Mouse (Mus musculus): Measurements from ENCODE around the gene Ndufs2. TPM values are rescaled to one million over a fixed set of nuclear protein-coding genes. Genes with fewer than 3 reads are reported as not detected.

Ndufs2 gene
- 134 and 158 TPM in 2 replicates for polyA plus RNA-seq (2012; rRNA removed)

DNA sequence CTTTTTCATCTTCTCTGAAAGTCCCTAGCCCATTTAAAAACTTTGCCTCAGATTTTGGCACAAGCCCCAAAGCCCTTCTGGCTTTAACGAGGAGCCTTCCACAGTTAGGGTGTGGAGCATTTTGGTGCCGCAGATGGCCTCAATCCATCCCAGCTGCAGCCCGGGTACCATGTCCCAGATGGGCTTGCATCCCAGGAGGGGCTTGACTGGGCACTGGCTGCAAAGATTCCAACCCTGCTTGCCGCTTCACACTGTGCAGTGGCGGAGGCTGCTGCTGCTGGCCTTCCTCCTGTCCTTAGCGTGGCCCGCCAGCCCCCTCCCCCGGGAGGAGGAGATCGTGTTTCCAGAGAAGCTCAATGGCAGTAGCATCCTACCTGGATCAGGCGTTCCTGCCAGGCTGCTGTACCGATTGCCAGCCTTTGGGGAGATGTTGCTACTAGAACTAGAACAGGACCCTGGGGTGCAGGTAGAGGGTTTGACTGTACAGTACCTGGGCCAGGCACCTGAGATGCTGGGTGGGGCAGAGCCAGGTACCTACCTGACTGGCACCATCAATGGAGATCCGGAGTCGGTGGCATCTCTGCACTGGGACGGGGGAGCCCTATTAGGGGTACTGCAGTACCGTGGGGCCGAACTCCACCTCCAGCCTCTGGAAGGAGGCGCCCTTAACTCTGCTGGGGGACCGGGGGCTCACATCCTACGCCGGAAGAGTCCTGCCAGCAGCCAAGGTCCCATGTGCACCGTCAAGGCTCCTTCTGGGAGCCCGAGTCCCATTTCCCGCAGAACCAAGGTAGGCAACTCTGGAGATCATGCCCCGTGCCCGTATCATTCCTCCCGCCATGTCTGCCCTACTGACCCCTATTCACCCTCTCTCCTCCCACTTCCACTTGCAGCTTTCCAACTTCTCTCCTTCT lies at the start of gene Ndufs2:
Gene Ndufs2, minus strand, starts transcription at position 709 of the 914 bp plus-strand sequence.

DNA sequence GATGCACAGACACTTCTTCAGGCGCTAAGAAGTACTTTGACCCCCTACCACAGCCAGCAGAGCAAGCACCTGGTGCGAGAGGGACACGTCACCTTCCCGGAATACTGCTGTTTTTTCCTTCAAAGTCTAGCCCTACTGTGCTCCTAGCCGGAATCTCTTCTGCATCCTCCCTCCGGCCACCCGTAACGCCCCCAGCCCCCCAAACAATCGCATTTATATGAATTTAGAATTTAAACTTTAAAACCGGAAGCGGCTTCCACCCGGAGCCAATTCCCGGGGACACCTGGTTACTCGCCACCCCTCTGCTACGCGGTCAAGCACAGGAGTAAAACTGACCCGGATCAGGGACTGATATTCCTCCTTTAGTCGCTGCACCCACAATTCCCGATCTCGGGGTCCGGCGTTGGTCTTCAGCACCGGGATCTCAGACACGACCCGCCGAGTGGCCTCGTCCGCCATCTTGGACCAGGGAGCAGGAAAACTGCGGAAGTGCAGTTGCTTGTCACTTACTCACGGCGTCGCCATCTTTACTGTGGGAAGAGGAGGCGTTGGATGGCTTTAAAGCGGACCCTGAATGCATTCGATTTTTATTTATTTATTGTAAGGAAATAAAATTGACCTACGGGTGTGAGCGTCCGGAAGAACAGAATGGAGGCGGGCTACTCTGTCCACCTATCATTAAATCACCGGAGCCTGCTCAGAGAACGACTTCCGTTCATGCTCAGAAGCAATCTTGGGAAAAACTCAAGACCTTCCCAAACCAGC lies 43.3 kb upstream of the Ndufs2 start, which contains the start of gene Ufc1:
Gene Ufc1, minus strand, starts transcription at position 727 of the 765 bp plus-strand sequence.

DNA sequence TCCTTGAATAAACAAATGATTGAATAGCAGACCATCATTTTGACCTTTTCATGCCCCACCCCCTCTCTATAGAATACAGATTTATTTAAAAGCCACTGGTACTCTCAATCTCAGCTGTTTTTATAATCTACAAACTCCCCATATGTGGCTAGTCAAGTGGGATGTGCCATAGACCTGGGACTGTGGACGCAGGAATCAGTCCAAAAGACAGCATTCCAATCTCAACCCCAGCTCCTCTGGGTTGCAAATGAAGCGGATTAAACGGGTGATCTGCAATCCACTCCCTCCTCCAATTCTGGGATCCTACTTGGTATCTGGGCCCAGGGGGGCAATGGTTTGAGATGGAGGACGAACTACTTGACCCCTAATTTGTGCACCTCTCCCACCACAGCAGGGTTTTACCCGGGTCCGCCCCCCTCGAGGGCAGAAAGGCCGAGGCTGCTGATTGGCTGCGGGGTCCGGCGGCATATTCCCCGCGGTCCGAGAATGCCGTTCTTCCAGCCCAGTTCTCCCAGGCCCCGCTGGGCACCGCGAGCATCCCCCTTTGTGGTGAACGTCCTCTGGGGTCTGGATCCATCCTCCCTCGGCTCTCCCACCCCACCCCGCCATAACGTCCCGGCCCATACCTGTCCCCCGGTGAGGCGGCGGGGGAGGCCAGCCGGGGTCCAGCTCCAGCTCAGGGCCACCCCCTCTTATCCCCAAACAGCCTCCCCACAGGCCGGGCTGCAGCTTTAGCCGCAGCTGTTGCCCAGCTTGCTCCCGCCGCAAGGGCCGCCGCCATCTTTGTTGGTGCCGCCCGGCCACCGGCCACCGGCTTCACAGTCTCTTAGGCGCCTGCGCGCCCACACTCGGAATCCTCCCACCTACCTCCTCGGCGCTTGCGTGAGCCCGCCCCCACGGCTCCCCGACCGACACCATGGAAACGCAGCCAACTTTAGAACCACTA lies 36.2 kb upstream of the Ndufs2 start, which contains the start of gene Usp21:
Gene Usp21, minus strand, starts transcription at position 856 of the 946 bp plus-strand sequence.

DNA sequence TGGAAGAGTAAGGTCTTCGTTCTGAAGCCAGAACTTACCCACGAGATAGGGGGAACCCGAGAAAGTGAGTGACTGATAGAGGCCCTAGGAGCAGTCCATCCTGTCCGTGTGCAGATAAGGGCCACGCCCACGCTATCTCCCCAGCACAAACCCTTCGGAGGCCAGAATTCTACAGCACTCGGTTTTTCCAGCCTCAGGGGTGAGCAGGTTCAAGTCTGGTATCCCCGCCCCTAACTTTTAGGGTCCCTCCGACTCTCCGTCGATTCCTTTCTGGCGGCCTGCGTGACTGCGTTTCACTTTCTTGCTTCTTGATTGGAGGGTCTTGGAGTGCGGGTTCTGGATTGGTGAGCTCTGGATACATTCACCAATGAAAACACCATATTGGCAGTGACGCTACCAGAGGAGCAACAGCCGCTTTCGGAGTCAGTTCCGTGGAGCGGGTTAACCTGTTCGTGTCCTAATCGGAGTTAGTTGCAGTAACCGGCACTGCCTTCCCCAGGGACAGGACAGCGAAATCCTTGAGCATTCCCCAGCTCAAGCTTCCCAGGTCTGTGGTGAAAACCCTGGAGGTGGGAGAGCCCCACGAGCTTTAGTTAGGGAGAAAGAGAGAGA lies 29.8 kb upstream of the Ndufs2 start, which contains the start of gene Ppox:
Gene Ppox, minus strand, starts transcription at position 271 of the 612 bp plus-strand sequence.

DNA sequence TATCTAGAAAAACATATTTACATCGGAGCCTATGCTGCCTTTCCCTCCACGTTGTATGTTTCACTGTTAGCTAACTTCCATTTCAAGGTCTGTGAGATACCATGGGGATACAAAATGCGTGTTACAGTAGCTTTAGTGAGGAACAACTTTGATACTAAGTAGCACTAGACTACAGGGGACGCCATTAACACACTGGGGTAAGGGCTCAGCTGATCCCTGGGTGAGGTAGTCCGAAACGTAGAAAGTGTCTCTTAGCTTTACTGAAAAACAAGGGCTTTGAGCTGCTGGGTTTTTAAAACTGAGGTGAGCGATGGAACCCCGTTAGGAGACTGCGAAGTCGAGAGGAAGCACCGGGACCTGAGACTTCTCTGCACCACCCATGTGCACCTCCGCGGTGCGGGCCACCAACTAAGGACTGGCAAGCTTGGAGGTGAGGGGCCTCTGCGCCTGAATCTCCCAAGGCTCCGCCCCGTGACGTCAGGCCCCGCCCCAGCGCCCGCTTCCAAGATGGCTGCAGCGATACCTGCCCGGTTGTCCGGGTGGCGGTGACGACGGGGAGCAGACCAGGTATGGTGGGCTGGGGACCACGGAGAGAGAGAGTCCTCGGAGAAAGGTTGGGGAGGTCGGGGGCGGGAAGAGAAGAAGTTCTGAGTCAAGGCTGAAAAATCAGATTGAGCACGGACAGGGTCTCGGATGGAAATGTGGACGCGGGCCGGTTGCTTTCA lies 18.8 kb upstream of the Ndufs2 start, which contains the start of gene B4galt3:
Gene B4galt3, plus strand, starts transcription at position 481 of the 725 bp plus-strand sequence.

DNA sequence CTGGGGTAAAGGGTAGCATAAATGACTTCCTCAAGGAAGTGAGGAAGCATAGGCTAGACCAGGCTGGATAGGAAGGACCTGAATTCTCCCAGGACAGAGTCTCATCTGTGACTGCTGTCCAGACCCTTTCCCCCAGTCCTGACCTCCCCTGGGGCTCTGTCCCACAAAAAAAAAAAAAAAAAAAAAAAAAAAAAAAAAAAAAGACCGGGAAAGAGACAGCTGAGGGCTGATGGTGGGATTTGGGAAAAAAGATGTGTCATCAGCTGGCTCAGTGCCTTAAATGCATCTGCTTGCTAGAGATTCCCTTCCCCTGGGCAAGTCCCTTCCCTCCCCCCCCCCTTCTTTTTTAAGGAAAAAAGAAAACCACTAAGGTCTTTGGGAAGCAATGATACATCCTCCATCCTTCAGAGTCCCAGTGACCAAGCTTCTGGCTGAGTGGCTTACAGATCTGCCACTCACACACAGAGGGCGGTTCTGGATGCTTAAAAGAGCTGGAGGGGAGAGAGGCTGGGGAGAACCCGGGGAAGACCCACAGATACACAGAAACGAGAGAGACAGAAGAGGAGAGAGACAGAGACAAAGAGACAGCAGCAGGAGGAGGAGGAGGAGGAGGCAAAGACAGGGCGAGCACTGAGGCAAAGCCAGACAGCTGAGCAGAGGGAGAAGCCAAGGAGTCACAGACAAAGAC lies 1.1 kb downstream of the Ndufs2 start, which contains the start of gene Adamts4:
Gene Adamts4, plus strand, starts transcription at position 509 of the 688 bp plus-strand sequence.

DNA sequence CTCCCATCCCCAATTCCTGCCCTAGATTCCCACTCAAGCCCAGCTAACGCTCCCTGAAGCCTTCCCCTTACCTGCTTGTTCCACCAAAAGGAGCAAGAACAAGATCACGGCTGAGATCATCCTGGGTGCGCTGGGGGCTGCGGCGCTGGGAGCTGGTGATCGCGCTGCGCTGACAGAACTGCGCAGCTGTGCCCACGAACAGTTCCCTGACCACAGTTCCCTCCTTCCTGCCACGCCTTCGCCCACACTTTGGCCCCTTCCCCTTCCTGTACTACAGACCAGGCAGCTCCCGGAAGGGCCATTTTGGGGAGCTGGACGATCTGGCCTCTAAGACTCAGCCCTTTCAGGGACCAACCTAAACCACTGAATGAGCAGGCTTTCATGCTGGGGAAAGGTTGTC lies 17.1 kb downstream of the Ndufs2 start, which contains the start of gene Fcer1g:
Gene Fcer1g, minus strand, starts transcription at position 240 of the 400 bp plus-strand sequence.

DNA sequence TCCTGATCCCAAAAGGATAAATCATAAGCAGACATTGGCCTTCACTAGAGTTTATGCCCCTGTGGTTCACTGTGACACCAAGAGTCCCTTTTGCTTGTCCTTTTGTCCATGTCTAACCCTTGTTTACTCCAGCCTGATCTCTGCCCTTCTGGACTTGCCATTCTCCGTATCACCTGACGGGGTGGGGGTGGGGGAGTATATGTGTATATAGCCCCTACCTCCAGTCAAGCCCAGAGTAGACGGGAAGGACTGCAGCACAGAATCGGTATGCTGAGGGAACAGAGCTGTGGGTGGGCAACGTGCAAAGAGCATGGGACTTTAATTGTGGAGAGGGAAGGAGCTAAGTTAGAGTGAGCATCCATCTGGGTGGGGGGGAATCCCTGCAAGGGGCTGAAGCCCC lies 26.3 kb downstream of the Ndufs2 start, which contains the start of gene Apoa2:
Gene Apoa2, plus strand, starts transcription at position 198 of the 400 bp plus-strand sequence.

DNA sequence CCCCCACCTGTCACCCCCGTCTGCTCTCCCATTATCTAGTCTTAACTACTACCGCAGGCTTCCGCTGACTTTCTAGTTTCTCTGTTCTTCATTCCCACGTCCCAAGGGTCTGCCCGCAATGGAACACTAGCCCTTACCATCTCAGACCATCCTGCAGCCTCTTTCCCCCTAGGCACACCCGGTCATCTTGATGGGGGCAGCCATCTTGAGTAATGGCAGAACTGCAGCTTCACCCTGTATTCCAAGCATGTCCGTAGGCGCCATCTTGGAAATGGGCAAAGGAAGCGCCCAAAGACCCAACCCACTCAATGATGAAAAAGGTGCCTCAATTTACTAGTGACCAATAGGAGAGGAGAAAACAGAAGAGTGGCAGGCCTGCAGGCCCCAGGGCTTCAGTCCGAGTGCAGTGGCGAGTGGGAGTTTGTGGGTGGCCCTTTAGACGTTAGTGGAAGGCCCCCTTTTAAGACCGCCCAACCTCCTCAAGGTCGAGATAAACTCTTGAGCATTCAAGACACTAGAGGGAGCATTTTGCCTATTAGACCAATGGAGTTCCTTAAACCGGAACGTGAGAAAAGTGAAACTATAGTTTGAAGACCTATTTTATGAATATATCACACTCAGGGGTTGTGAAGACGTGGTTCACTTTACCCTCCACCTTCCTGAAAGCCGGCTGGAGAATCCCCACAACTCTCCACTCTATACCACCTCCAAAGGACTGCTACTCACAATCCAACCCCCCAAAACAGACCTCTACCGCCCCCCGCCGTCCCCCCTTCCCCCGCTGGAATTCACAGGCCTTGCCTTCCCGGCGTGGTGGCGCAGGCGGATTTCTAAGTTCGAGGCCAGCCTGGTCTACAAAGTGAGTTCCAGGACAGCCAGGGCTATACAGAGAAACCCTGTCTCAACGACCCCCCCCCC lies 28.7 kb downstream of the Ndufs2 start, which contains the start of gene Tomm40l:
Gene Tomm40l, minus strand, starts transcription at position 277 of the 918 bp plus-strand sequence.

DNA sequence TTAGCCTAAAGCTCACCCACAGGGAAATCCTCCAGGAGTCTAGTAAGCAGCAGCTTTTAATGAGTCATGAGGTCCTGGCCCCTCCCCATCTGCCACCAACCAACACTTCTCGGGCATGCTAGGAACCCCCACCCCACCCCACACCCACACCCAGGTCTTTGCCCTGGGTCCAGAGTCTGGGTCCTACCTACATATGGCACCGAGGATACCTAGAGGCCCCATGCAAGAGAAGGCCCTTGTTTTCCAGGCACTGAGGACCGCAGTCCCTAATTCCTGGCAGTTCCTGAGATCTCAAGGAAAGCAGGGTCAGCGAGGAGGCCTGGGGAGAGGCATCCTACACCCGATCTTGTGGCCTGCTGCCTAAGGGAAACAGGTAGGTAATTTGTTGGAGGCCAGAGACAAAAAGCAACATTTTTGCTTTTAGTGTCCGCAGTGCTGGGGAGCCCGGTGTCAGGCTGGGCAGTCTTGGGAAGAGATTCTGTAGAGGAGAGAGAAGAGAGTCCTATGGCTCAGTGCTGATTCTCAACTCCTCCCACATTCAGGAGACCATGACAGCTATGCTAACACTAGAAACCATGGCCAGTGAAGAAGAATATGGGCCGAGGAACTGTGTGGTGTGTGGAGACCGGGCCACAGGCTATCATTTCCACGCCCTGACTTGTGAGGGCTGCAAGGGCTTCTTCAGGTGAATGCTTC lies 37.2 kb downstream of the Ndufs2 start, which contains the start of gene Nr1i3:
Gene Nr1i3, plus strand, starts transcription at position 170 of the 696 bp plus-strand sequence.

DNA sequence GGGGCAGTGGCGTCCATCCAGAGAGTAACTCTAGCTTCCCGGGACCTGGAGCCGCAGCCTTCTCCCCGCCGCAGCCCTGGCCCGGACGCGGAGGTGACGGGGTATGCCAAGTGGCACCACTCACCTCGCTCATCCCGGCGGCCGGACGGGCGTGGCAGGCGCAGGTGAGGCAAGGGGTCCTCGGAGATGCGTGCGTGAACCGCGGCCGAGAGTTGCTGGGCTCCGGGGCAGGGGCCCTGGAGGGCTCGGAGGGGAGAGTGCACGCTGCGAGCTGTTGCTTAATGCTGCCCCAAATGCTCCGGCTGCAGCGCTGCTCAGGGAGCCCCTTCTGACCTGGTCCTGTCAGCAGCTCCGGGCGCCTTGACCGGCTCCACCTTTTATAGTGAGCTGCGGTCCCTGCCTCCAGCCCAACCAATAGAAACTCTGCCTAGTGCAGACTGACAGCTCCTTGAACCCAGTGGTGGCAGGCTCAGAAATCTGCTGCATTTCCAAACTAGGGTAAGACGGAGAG lies 55.2 kb downstream of the Ndufs2 start, which contains the start of gene Pcp4l1:
Gene Pcp4l1, minus strand, starts transcription at position 382 of the 511 bp plus-strand sequence.

Other genes starting within 250 kb of the Ndufs2 start
- 1.3 and 1.4 TPM in 2 replicates for gene Fcgr4, start 232.5 kb downstream of the Ndufs2 start, polyA plus RNA-seq (2012; rRNA removed)
- 7.1 and 7.7 TPM in 2 replicates for gene Fcgr3, start 186.5 kb downstream of the Ndufs2 start, polyA plus RNA-seq (2012; rRNA removed)
- gene Cfap126, start 137.5 kb downstream of the Ndufs2 start, polyA plus RNA-seq (2012; rRNA removed) = 1.2 and 1.7 TPM in 2 replicates
- 205 and 248 TPM in 2 replicates for gene Sdhc, start 100.8 kb downstream of the Ndufs2 start, polyA plus RNA-seq (2012; rRNA removed)
- gene Mpz, start 100.7 kb downstream of the Ndufs2 start, polyA plus RNA-seq (2012; rRNA removed) = 0.91 and 1.0 TPM in 2 replicates
- gene Pcp4l1, start 55.1 kb downstream of the Ndufs2 start, polyA plus RNA-seq (2012; rRNA removed) = 42.0 and 71.2 TPM in 2 replicates
- 2.3 and 2.4 TPM in 2 replicates for gene Nr1i3, start 37.4 kb downstream of the Ndufs2 start, polyA plus RNA-seq (2012; rRNA removed)
- 35.4 and 39.0 TPM in 2 replicates for gene Tomm40l, start 28.9 kb downstream of the Ndufs2 start, polyA plus RNA-seq (2012; rRNA removed)
- 0.64 and 3.6 TPM in 2 replicates for gene Apoa2, start 26.3 kb downstream of the Ndufs2 start, polyA plus RNA-seq (2012; rRNA removed)
- gene Fcer1g, start 17.0 kb downstream of the Ndufs2 start, polyA plus RNA-seq (2012; rRNA removed) = 34.3 and 37.0 TPM in 2 replicates
- 4.7 TPM in 2 replicates for gene Adamts4, start 967 bp downstream of the Ndufs2 start, polyA plus RNA-seq (2012; rRNA removed)
- gene B4galt3, start 18.9 kb upstream of the Ndufs2 start, polyA plus RNA-seq (2012; rRNA removed) = 75.9 and 85.5 TPM in 2 replicates
- gene Ppox, start 29.8 kb upstream of the Ndufs2 start, polyA plus RNA-seq (2012; rRNA removed) = 31.9 and 36.7 TPM in 2 replicates
- gene Usp21, start 36.6 kb upstream of the Ndufs2 start, polyA plus RNA-seq (2012; rRNA removed) = 41.4 and 43.3 TPM in 2 replicates
- gene Ufc1, start 43.6 kb upstream of the Ndufs2 start, polyA plus RNA-seq (2012; rRNA removed) = 23.2 and 26.3 TPM in 2 replicates
- 49.2 and 53.1 TPM in 2 replicates for gene Dedd, start 77.8 kb upstream of the Ndufs2 start, polyA plus RNA-seq (2012; rRNA removed)
- gene Nit1, start 94.3 kb upstream of the Ndufs2 start, polyA plus RNA-seq (2012; rRNA removed) = 62.5 and 68.1 TPM in 2 replicates
- gene Pfdn2, start 94.3 kb upstream of the Ndufs2 start, polyA plus RNA-seq (2012; rRNA removed) = 2.3 and 5.7 TPM in 2 replicates
- gene Klhdc9, start 109.4 kb upstream of the Ndufs2 start, polyA plus RNA-seq (2012; rRNA removed) = 1.0 and 2.1 TPM in 2 replicates
- 2.6 and 3.2 TPM in 2 replicates for gene Nectin4, start 118.7 kb upstream of the Ndufs2 start, polyA plus RNA-seq (2012; rRNA removed)
- gene Arhgap30, start 137.6 kb upstream of the Ndufs2 start, polyA plus RNA-seq (2012; rRNA removed) = 3.7 and 4.7 TPM in 2 replicates
- gene Usf1, start 159.9 kb upstream of the Ndufs2 start, polyA plus RNA-seq (2012; rRNA removed) = 85.2 and 90.3 TPM in 2 replicates
- 463 and 469 TPM in 2 replicates for gene Tstd1, start 167.5 kb upstream of the Ndufs2 start, polyA plus RNA-seq (2012; rRNA removed)
- 108 and 134 TPM in 2 replicates for gene F11r, start 186.1 kb upstream of the Ndufs2 start, polyA plus RNA-seq (2012; rRNA removed)

All from colon, adult 2 months (tissue).